Mouse (Mus musculus) heart, embryonic 14.5 days (tissue): ENCODE measurements around the gene Hfe2. TPM values are rescaled to one million over a fixed set of nuclear protein-coding genes. Genes with fewer than 3 reads are reported as not detected.

Experiments used
- ATAC-seq: fragments of 200-750 bp; cut with Nextera tagmentation; 2 replicates; pipeline ENCODE4 v1.8.0; 2017; ENCODE audit warnings: low read depth, moderate TSS enrichment; ENCODE audit not compliant: insufficient number of reproducible peaks, insufficient read depth, low FRiP score
- H3K27ac ChIP-seq, 2 experiments: fragments of 200-500 bp in 1 of 2; fragments of 300-500 bp in 1 of 2; sonication (generic) in 1 of 2; replicated peaks in 1 of 2; 2 replicates each; pipeline ENCODE4 v1.5.1; 2012 to 2014; ENCODE audit warnings: low read depth in 2 of 2, low read length in 2 of 2, control low read depth in 1 of 2, mild to moderate bottlenecking in 1 of 2, mixed read lengths in 1 of 2; ENCODE audit not compliant: control insufficient read depth in 1 of 2, insufficient read depth in 1 of 2
- H3K27me3 ChIP-seq: fragments of 300-500 bp; sonication (generic); 2 replicates; pipeline ENCODE4 v1.6.1; 2014; ENCODE audit warnings: mild to moderate bottlenecking, low read length, control low read depth; ENCODE audit not compliant: control insufficient read depth, insufficient read depth
- H3K36me3 ChIP-seq: fragments of 300-500 bp; sonication (generic); 2 replicates; pipeline ENCODE4 v1.6.1; 2014; ENCODE audit warnings: mild to moderate bottlenecking, control low read depth, low read length, mixed read lengths; ENCODE audit not compliant: control insufficient read depth, insufficient read depth
- H3K4me1 ChIP-seq, 2 experiments: fragments of 200-500 bp in 1 of 2; fragments of 300-500 bp in 1 of 2; sonication (generic) in 1 of 2; 2 replicates each; pipeline ENCODE4 v1.6.1; 2012 to 2014; ENCODE audit warnings: low read length in 2 of 2, control low read depth in 1 of 2, mixed read lengths in 1 of 2; ENCODE audit not compliant: control insufficient read depth in 2 of 2, insufficient read depth in 2 of 2
- H3K4me2 ChIP-seq: fragments of 300-500 bp; sonication (generic); 2 replicates; pipeline ENCODE4 v1.6.1; 2014; ENCODE audit warnings: mild to moderate bottlenecking, low read length
- H3K4me3 ChIP-seq, 2 experiments: fragments of 200-500 bp in 1 of 2; fragments of 300-500 bp in 1 of 2; sonication (generic) in 1 of 2; 2 replicates each; pipeline ENCODE4 v1.5.1; 2012 to 2014; ENCODE audit warnings: low read length in 2 of 2, mild to moderate bottlenecking in 2 of 2, control low read depth in 1 of 2, low read depth in 1 of 2, moderate library complexity in 1 of 2; ENCODE audit not compliant: control insufficient read depth in 1 of 2, insufficient read depth in 1 of 2
- H3K9ac ChIP-seq: fragments of 300-500 bp; sonication (generic); 2 replicates; pipeline ENCODE4 v1.6.1; 2014; ENCODE audit warnings: mild to moderate bottlenecking, low read length
- H3K9me3 ChIP-seq: fragments of 300-500 bp; sonication (generic); 2 replicates; pipeline ENCODE4 v1.6.1; 2016; ENCODE audit warnings: low read length, control low read depth; ENCODE audit not compliant: control insufficient read depth
- WGBS: fragments of 180-500 bp; shearing (Covaris S2); extraction: QIAGEN DNeasy Blood & Tissue Kit; methylation state at CpG from one replicate; pipeline ENCODE4 v1.1.7; 2014; 5-methylcytosine and 5-hydroxymethylcytosine counted together
- polyA plus RNA-seq: library from polyadenylated mRNA; unstranded; fragments of >200 nt; fragmentation: Nextera tagmentation; extraction: Ambion mirVana; gene quantifications from 2 replicates; pipeline ENCODE4 v1.2.1, GENCODE M21; 2014

Gene Hfe2
- polyA plus RNA-seq, 1 experiment from 2014 or later, result 11.7 TPM

DNA sequence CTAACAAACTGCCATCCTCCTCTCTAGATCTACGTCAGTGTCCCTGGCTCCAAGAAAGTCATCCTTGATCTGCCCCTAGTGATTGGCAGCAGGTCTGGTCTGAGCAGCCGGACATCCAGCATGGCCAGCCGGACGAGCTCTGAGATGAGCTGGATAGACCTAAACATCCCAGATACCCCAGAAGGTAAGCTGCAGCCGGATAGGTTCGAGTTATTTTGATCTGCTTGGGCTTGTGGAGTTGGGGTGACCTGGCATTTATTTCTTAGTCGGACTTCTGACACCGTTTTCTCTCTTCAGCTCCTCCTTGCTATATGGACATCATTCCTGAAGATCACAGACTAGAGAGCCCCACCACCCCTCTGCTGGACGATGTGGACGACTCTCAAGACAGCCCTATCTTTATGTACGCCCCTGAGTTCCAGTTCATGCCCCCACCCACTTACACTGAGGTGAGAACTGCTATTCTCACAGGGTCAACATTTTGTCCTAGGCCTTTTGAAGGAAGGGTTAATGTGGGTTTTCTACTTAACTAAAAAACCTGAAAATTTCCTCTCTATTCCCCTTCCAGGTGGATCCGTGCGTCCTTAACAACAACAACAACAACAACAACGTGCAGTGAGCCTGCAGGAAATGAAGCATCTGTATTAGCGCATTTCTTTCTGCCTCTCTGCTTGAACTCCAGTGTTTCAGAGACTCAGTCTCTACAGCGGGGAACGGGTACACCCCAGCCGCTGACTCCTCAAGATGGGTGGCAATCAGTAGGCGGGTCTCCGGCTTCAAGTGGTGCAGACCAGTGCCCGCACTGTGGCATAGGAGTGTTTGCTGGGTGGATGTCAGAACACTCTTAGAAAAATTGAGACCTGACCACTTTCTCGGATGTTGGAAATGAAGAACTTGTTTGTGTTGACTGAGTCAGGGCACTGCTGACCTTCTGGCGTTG, 35.2 kb downstream of the Hfe2 start:
- Histone ChIP-seq H3K4me2 (peak overlapping the region; percentile 85), H3K9me3 (no peaks in the 10 kb centered on the region), H3K4me1 (peaks cover 20 to 37% of the 10 kb centered on the region in 2 experiments), H3K4me3 (peak overlapping the region; percentile 76 to 94), H3K27ac (peak overlapping the region; percentile 50 to 96), H3K27me3 (no peaks in the 10 kb centered on the region), H3K9ac (peak overlapping the region; percentile 98), H3K36me3 (peaks cover 33% of the 10 kb centered on the region)
- ATAC-seq, result no peak
- 29% methylated on average over 23 of the region's 23 CpGs for WGBS

DNA sequence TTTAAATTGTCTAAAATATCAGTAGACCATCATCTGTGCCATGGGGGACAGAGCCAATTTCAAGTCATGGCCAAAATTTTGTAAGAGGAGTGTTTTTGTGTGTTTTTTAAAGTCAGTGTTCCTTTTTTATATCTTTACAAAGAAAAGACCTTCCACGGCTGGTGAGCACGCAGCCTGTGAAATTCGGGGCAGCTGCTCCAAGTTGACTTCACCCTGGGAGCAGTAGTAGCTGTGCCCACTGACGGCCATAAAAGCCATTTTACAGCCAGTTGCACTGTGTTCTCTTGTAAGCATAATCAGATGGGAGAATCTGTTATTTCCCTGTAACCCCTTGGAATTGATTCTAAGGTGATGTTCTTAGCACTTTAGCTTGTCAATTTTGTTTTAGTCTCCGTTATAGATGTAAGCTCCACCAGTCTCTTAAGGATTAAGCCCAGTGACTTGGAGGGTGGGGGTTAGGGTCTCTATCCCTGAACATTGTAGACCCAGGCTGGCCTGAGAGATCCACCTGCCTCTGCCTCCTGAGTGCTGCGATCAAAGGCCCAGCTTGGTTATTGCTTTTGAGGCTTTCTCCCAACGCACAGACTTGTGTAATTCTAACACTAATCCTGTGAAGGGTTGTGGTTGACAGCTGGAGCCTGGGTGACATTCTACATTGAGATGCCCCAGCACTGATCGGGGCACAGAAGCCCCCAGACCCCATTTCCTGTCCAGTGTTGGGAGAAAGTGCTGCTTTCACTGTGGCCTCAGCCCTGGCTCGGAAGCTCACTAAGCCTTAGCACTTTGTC, 36.1 kb downstream of the Hfe2 start:
- Histone ChIP-seq H3K4me1 (peaks cover 15 to 28% of the 10 kb centered on the region in 2 experiments), H3K9ac (peak overlapping the region; percentile 98), H3K4me2 (peak overlapping the region; percentile 85), H3K9me3 (no peaks in the 10 kb centered on the region), H3K4me3 (peak overlapping the region; percentile 76 to 94), H3K27ac (peak overlapping the region; percentile 81 to 96), H3K27me3 (no peaks in the 10 kb centered on the region), H3K36me3 (peaks cover 33% of the 10 kb centered on the region)
- ATAC-seq, result no peak
- 58% methylated on average over 9 of the region's 9 CpGs for WGBS

DNA sequence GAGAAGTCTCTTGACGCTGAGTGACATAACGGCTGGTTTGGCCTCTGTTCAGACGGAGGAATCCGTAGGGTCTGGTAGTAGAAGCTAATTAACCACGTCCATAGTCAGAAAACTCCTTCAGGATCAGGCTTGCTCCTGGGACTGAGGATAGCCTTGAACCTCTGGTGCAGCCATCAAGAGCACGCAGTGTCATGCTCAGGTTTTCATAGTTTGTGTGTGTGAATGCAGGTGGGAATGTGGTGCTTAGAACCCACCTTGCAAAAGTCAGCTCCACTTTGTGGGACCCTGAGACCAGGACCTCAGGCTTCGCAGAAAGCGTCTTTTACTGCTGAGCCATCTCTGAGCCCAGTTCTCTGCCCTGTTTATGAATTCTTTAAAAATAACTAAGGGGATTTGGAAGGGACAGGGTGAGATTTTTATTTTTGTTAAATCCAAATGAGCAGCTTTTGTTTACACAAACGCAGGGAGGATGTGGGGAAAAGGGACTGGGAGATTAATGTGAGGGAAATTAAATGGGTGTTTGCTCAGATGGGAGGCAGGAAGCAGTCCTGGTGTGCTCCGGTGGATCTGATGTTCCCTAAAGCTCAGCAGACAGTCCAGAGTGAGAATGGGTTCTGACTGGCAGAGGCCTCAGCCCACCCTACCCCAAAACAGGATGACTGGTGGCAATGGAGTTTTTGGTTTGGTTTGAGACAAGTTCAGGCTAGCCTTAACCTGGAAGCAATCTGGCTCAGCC, 37.1 kb downstream of the Hfe2 start:
- Histone ChIP-seq H3K27me3 (no peaks in the 10 kb centered on the region), H3K4me3 (peak overlapping the region; percentile 22 to 76; a peak in 3 of 4 replicates), H3K4me1 (peaks cover 15 to 22% of the 10 kb centered on the region in 2 experiments), H3K27ac (peak overlapping the region; percentile 55 to 96), H3K36me3 (peaks cover 33% of the 10 kb centered on the region), H3K9ac (peak overlapping the region; percentile 98), H3K4me2 (peak overlapping the region; percentile 85), H3K9me3 (no peaks in the 10 kb centered on the region)
- 46% methylated on average over 10 of the region's 10 CpGs for WGBS
- no peak for ATAC-seq

DNA sequence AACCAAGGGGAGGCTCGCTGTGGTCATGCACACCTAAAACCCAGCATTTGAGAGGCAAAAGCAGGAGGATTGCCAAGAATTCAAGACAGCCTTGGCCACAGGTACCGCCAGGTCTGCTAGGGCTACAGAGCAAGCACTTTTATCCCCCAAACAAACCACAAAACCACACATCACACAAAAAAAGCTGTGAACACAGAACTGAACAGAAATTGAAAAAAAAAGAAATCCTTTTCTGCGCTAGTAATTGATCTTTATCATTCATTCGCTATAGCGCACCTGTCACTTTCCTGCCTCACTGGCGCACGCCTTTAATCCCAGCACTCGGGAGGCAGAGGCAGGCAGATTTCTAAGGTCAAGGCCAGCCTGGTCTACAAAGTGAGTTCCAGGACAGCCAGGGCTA, 38.3 kb downstream of the Hfe2 start:
- H3K4me3 ChIP-seq, result no peak overlapping the region
- peak overlapping the region; percentile 29 to 96; a peak in 2 of 4 replicates for H3K27ac ChIP-seq
- H3K4me2 ChIP-seq, result no peak overlapping the region
- peaks cover 33% of the 10 kb centered on the region for H3K36me3 ChIP-seq
- no peaks in the 10 kb centered on the region for H3K27me3 ChIP-seq
- H3K9me3 ChIP-seq, result no peaks in the 10 kb centered on the region
- no peak overlapping the region for H3K9ac ChIP-seq
- ATAC-seq, result no peak
- 93% methylated on average over 8 of the region's 8 CpGs for WGBS
- H3K4me1 ChIP-seq, result peaks cover 15 to 22% of the 10 kb centered on the region in 2 experiments

DNA sequence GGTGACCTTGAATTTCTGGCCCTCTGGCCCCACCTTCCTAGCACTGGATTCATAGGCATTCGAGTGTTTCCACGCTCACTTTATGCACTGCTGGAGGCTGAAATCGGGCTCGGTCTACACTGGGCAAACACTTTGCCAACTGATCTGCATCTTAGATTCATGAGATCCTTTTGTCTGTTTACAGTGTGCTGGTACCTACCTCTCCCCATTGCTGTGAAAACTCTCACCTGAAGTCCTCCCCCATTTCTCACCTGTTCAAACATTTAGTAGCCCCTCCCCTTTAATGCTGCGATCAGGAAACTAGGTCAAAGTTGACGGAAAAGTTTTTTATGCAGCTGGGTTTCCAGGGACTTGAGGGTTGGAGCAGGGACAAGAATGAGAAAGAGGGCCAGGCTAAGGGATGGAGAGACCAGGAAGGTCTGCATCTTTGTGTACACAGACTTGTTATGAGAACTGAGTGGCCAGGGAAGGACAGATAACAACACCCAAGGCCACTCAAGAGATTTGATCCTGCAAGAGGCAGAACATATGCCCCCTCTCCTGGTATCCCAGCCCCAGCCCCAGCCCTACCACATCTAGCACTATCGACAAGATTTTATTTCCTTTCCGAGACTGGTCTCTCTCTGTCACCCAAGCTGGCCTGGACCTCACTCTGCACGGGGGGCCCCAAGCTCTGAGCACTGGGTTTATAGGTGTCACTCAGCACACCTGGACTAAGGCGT, 39.1 kb downstream of the Hfe2 start:
- no peak overlapping the region for H3K4me3 ChIP-seq
- no peaks in the 10 kb centered on the region for H3K27me3 ChIP-seq
- peaks cover 29% of the 10 kb centered on the region for H3K36me3 ChIP-seq
- 40% methylated on average over 10 of the region's 10 CpGs for WGBS
- ATAC-seq, result peak; percentile 8; the same call in 1 of the 2 replicates
- peak overlapping the region; percentile 6; the same call in 1 of the 2 replicates for H3K9ac ChIP-seq
- H3K4me1 ChIP-seq, result peaks cover 15 to 23% of the 10 kb centered on the region in 2 experiments
- no peaks in the 10 kb centered on the region for H3K9me3 ChIP-seq
- peak overlapping the region; percentile 8; the same call in 1 of the 2 replicates for H3K4me2 ChIP-seq
- peak overlapping the region; percentile 79 to 82 for H3K27ac ChIP-seq

DNA sequence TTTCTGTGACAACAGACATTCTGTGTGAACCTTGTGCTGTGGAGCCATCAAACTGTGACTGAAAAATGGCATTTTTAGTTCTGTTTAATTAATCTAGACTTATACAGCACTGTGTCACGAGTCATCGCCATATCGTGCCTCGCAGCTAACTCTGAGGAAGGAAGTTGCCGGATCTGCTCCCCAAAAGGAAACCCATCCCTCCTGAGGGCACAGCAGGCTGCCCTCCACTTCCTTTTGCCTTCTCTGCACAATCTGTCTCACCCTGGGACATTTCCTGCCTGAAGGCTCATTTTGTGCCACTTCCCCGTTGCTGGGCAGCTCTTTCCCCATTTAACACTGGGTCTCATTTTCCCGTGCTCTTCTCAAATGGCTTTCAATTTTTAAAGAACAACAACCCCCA, 39.7 kb downstream of the Hfe2 start:
- Histone ChIP-seq H3K9me3 (no peaks in the 10 kb centered on the region), H3K9ac (peak overlapping the region; percentile 6; the same call in 1 of the 2 replicates), H3K4me3 (no peak overlapping the region), H3K27me3 (no peaks in the 10 kb centered on the region), H3K4me1 (peaks cover 19 to 29% of the 10 kb centered on the region in 2 experiments), H3K4me2 (peak overlapping the region; percentile 8; the same call in 1 of the 2 replicates), H3K27ac (peak overlapping the region; percentile 79 to 82), H3K36me3 (peaks cover 24% of the 10 kb centered on the region)
- peak; percentile 20; the same call in 1 of the 2 replicates for ATAC-seq
- WGBS, result 49% methylated on average over 7 of the region's 7 CpGs
